Mouse (Mus musculus) spleen, adult 2 months (tissue): Measurements from ENCODE around the gene Fcrl5.

ENCODE experiments used
- CTCF ChIP-seq: fragments of 200-500 bp; IDR thresholded peaks from 2 replicates; pipeline ENCODE4 v1.5.1; 2011; ENCODE audit warnings: mild to moderate bottlenecking, inconsistent platforms; ENCODE audit not compliant: insufficient read depth, insufficient read length, insufficient replicate concordance; ENCODE audit errors: extremely low read depth
- POLR2A ChIP-seq: fragments of 200-500 bp; IDR thresholded peaks from 2 replicates; pipeline ENCODE4 v1.6.1; 2011; ENCODE audit warnings: low read depth, low read length, inconsistent platforms

- TF ChIP-seq CTCF (no peak), POLR2A (no peak)
Observed at GRCm38 (mm10) chr3:87540028-87540675, 104.6 kb downstream of the Fcrl5 start.
